Mouse (Mus musculus) embryonic fibroblast, embryonic 13.5 days (primary cell): ENCODE measurements around the gene Brms1.

Experiments
- CTCF ChIP-seq: IDR thresholded peaks from 2 replicates; pipeline ENCODE4 v1.5.1; 2011; ENCODE audit warnings: mild to moderate bottlenecking, control low read depth, low read length, moderate library complexity, borderline replicate concordance; ENCODE audit not compliant: insufficient read depth
- POLR2A ChIP-seq: IDR thresholded peaks from 2 replicates; pipeline ENCODE4 v1.6.1; 2011; ENCODE audit warnings: low read depth, mild to moderate bottlenecking, control low read depth, low read length, moderate library complexity

DNA sequence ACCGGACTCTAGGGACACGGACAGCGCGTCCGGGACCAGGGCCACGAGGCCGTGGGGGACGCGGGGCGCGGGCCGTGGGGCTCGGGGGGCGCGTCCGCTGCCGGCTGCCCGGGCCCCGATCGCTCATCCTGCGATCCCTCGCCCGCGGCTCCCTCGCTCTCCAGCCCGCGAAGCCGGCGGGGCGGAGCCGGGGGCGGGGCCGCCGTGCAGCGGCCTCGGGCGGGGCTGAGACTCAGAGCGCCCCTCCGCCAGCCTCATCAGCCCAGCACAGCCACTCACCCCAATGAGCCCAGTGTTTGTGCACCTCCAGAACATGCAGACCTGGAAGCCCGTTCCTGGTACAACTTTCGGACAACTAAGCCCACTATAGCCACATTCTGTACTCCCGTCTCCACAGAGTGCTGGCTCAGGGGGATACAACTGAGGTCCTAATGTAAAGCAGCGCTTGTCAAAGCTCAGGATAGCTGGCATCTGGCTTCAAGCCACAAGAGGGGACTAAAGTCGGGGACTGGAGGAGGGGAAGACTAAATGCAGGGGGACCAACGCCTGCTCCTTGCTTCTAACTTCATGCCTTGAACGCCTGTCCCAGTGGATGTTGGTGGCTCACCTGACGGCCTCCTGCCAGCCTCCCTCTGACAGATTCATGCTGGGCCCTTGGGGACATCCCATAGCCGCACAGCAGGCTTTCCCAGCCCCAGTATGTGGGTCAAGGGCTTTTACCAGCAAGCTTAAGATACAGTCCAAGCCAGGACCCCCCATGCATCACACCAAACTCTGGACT is 57.4 kb downstream of the Brms1 start, which contains the start of gene Cnih2:
- TF ChIP-seq POLR2A (no peak), CTCF (no peak)
